Mouse (Mus musculus) cerebellum, postnatal 4 days (tissue): ENCODE measurements around the gene Exoc8.

Experiments used
- DNase-seq, 2 experiments: peaks; one replicate each; pipeline ENCODE4 v3.0.0; 2022; ENCODE audit warnings: low spot score in 2 of 2, mixed read lengths in 1 of 2

Gene Exoc8

GRCm38 (mm10) chr8:124909936-124910335 lies 12.4 kb upstream of the Exoc8 start:
- no peak for DNase-seq

GRCm38 (mm10) chr8:124905482-124905881 lies 8.0 kb upstream of the Exoc8 start:
- DNase-seq: no peak

GRCm38 (mm10) chr8:124903198-124903597 lies 5.7 kb upstream of the Exoc8 start:
- DNase-seq: no peak

- no peak for DNase-seq
These were observed 873 bp upstream of the Exoc8 start for GRCm38 (mm10) chr8:124898251-124898905.

- peak; percentile 48 to 78 for DNase-seq
These were observed 696 bp downstream of the Exoc8 start for GRCm38 (mm10) chr8:124896632-124897385.

- no peak for DNase-seq
These were observed 1.4 kb downstream of the Exoc8 start for GRCm38 (mm10) chr8:124896010-124896631.

GRCm38 (mm10) chr8:124892596-124892995 lies 4.9 kb downstream of the Exoc8 start:
- DNase-seq: no peak

GRCm38 (mm10) chr8:124888385-124888784 lies 9.1 kb downstream of the Exoc8 start:
- DNase-seq: no peak

- no peak for DNase-seq
These were observed 18.5 kb downstream of the Exoc8 start for GRCm38 (mm10) chr8:124878946-124879526.

- DNase-seq: no peak
These were observed 19.4 kb downstream of the Exoc8 start for GRCm38 (mm10) chr8:124878141-124878540.

- DNase-seq: no peak
These were observed 24.8 kb downstream of the Exoc8 start for GRCm38 (mm10) chr8:124872690-124873089.

- no peak for DNase-seq
These were observed 25.4 kb downstream of the Exoc8 start for GRCm38 (mm10) chr8:124872081-124872480.

- DNase-seq: no peak
These were observed 26.0 kb downstream of the Exoc8 start for GRCm38 (mm10) chr8:124871474-124871873.

- DNase-seq: no peak
These were observed 27.8 kb downstream of the Exoc8 start for GRCm38 (mm10) chr8:124869708-124870107.

- DNase-seq: no peak
These were observed 30.4 kb downstream of the Exoc8 start for GRCm38 (mm10) chr8:124867126-124867525.

- DNase-seq: no peak
These were observed 30.8 kb downstream of the Exoc8 start for GRCm38 (mm10) chr8:124866669-124867068.

- no peak for DNase-seq
These were observed 33.8 kb downstream of the Exoc8 start for GRCm38 (mm10) chr8:124863729-124864128.

- DNase-seq: no peak
These were observed 34.3 kb downstream of the Exoc8 start for GRCm38 (mm10) chr8:124863163-124863677.

- peak; percentile 85 to 93 for DNase-seq
These were observed 35.0 kb downstream of the Exoc8 start, which contains the start of the genes Gnpat and 2810004N23Rik for GRCm38 (mm10) chr8:124862321-124863162. Gene Gnpat, plus strand, starts transcription at chr8:124863033. Gene 2810004N23Rik, minus strand, starts transcription at chr8:124863120.

GRCm38 (mm10) chr8:124860188-124860587 lies 37.3 kb downstream of the Exoc8 start:
- DNase-seq: no peak

- DNase-seq: no peak
These were observed 38.0 kb downstream of the Exoc8 start for GRCm38 (mm10) chr8:124859466-124859865.
